Mouse (Mus musculus) CH12.LX (cell line): ENCODE measurements around the gene Treml4.

Experiments
- CTCF ChIP-seq, 2 experiments: IDR thresholded peaks in 1 of 2; conservative IDR thresholded peaks in 1 of 2; 2 replicates each; pipeline ENCODE4 v1.5.1; 2011 to 2012; ENCODE audit warnings: low read depth in 2 of 2, low read length in 2 of 2, improper control_type of control experiment in 1 of 2, inconsistent platforms in 1 of 2, mild to moderate bottlenecking in 1 of 2, moderate library complexity in 1 of 2
- ETS1 ChIP-seq: conservative IDR thresholded peaks from 2 replicates; pipeline ENCODE4 v1.6.1; 2012; ENCODE audit warnings: low read depth, mild to moderate bottlenecking, inconsistent platforms, low read length, improper control_type of control experiment, moderate library complexity
- MAZ ChIP-seq: IDR thresholded peaks from 2 replicates; pipeline ENCODE4 v1.6.1; 2012; ENCODE audit warnings: low read depth, mild to moderate bottlenecking, inconsistent platforms, low read length, improper control_type of control experiment, moderate library complexity
- MXI1 ChIP-seq: IDR thresholded peaks from 2 replicates; pipeline ENCODE4 v1.6.1; 2011; ENCODE audit warnings: mild to moderate bottlenecking, low read depth, low read length, improper control_type of control experiment
- RCOR1 ChIP-seq: conservative IDR thresholded peaks from 2 replicates; pipeline ENCODE4 v1.6.1; 2012; ENCODE audit warnings: low read depth, mild to moderate bottlenecking, inconsistent platforms, low read length, improper control_type of control experiment
- SMC3 ChIP-seq: IDR thresholded peaks from 2 replicates; pipeline ENCODE4 v1.6.1; 2011; ENCODE audit warnings: low read depth, low read length, improper control_type of control experiment
- USF1 ChIP-seq: IDR thresholded peaks from 2 replicates; pipeline ENCODE4 v1.6.1; 2014; ENCODE audit warnings: low read depth, mild to moderate bottlenecking, inconsistent platforms, low read length, improper control_type of control experiment
- ZNF384 ChIP-seq: IDR thresholded peaks from 2 replicates; pipeline ENCODE4 v1.6.1; 2012; ENCODE audit warnings: low read depth, low read length, improper control_type of control experiment, inconsistent platforms

- TF ChIP-seq MXI1: no peak
- TF ChIP-seq USF1: no peak
- TF ChIP-seq RCOR1: no peak
- no peak for TF ChIP-seq CTCF (conservative IDR thresholded peaks at IDR 0.05 in 1 of 2, IDR thresholded peaks at IDR 0.05 in 1 of 2; ENCODE audit: low read depth in 2 of 2, low read length in 2 of 2)
- TF ChIP-seq SMC3: no peak
- TF ChIP-seq MAZ: no peak
- peak; percentile 50 for TF ChIP-seq ETS1
- TF ChIP-seq ZNF384: no peak
These were observed 35.7 kb downstream of the Treml4 start for GRCm38 (mm10) chr17:48299756-48300155.
